Mouse (Mus musculus) megakaryocyte, adult 5-6 weeks (primary cell): ENCODE measurements around the gene Lemd1. TPM values are rescaled to one million over a fixed set of nuclear protein-coding genes. Genes with fewer than 3 reads are reported as not detected.
"Not testable (repeated sequence)": the region's sequence is repeated elsewhere in the genome, so short reads cannot be mapped to it uniquely, and the experiment has no call there.

Experiments used
- ATAC-seq: 2 replicates; pipeline ENCODE4 v1.8.0; 2016; ENCODE audit warnings: mild to moderate bottlenecking, inconsistent platforms; ENCODE audit not compliant: poor library complexity, severe bottlenecking
- total RNA-seq, 2 experiments: library from RNA; stranded (forward) in 1 of 2; stranded (reverse) in 1 of 2; fragments of 153-499, 151-499 nt in 1 of 2; fragments of 221-1000, 200-1000 nt in 1 of 2; gene quantifications; 2 replicates each; pipeline versions ENCODE4 v1.2.3 to v1.2.4; 2015 to 2017

Lemd1 gene
- total RNA-seq, 2 experiments from 2014 or later: not detected

DNA sequence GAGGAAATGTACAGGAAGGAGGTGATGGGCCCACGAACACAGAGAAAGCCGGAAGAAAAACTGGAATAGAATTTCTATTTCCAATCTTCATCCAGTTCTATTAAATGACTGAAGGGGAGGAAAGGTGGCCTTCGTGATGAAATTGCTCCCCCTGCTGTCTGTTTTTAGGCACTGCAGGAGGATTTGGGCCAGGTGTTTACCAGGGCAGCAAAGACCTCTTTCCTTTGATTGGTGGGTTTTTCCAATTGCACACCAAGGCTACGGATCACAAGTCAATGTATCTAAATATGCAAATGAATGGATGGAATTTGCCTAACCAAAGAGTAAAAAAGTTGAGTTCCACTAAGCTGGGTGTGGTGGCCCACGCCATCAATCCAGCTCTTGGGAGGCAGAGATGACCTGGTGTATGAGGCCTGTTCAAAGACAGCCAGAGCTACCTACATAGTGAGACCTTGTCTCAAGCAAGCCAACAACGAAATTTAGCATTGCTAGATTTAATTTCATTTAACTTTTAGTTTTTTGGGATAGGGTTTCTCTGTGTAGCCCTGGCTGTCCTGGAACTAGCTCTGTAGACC lies 46.4 kb downstream of the Lemd1 start:
- peak; percentile 54; the same call in 1 of the 2 replicates for ATAC-seq

- ATAC-seq: no peak
Measured at GRCm38 (mm10) chr1:132245010-132245409, 53.8 kb downstream of the Lemd1 start.

DNA sequence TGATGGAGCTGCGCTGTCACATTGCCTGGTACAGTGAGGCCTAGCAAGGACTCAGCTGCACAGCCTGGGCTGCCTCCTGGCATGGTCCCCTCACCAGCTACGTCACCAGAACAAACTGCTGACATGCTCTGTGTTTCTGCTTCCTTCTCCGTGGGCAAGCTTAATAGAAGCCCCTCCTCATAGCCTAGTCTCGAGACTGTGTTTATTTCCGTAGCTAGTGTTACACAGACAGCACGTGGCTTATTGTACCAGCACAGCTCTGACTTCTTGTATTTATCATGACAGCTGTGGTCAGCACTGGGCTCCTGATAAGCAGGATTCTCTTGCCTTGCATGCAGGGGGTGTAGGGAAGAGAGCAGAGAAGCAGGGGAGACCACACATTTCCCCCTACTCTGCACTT lies 54.9 kb downstream of the Lemd1 start:
- peak; percentile 21; the same call in 1 of the 2 replicates for ATAC-seq

- ATAC-seq: no peak
Measured at GRCm38 (mm10) chr1:132246641-132247040, 55.4 kb downstream of the Lemd1 start.

- ATAC-seq: no peak
Measured at GRCm38 (mm10) chr1:132254467-132254866, 63.2 kb downstream of the Lemd1 start.

DNA sequence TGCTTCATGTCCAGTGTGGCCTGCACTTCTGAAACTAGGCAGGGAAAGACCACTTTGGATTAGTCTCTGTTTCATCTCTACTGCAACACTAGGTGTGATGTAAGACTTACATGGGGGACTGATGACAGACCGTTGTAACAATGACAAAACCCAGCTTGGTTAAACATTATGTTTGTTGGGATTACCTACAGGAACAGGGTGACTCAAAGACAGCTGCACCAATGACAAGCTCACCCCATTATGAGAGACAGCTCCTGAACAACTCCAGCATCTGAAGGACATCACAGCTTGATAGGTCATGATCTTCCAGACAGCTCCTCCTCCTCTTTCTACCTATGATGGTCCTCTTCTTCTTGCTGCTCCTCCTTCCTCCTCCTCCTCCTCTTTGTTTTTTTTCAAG lies 69.1 kb downstream of the Lemd1 start:
- ATAC-seq: no peak

- ATAC-seq: no peak
Measured at GRCm38 (mm10) chr1:132261058-132261457, 69.8 kb downstream of the Lemd1 start.

DNA sequence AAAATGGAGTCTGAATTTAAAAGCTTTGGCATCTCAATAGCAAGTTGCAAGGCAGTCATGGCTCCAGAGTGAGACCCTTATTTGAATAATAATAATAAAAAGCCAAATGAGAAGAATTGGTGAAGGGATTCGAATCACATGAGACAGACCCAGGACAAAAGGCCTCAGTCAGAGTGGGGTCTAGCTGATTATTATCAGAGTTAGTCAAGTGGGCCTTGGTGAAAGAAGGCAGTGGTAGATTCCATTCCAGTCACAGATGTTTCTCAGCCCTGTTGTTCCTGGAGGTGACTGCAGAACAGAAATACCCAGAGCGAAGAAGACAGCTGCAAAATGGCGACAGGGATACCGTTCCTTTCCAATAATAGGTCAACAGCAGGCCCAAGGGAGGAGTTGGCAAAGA lies 72.4 kb downstream of the Lemd1 start:
- ATAC-seq: no peak

GRCm38 (mm10) chr1:132264577-132264976 lies 73.3 kb downstream of the Lemd1 start:
- no peak for ATAC-seq

GRCm38 (mm10) chr1:132265211-132265859 lies 74.1 kb downstream of the Lemd1 start:
- ATAC-seq: no peak

GRCm38 (mm10) chr1:132265936-132266335 lies 74.7 kb downstream of the Lemd1 start:
- ATAC-seq: no peak

DNA sequence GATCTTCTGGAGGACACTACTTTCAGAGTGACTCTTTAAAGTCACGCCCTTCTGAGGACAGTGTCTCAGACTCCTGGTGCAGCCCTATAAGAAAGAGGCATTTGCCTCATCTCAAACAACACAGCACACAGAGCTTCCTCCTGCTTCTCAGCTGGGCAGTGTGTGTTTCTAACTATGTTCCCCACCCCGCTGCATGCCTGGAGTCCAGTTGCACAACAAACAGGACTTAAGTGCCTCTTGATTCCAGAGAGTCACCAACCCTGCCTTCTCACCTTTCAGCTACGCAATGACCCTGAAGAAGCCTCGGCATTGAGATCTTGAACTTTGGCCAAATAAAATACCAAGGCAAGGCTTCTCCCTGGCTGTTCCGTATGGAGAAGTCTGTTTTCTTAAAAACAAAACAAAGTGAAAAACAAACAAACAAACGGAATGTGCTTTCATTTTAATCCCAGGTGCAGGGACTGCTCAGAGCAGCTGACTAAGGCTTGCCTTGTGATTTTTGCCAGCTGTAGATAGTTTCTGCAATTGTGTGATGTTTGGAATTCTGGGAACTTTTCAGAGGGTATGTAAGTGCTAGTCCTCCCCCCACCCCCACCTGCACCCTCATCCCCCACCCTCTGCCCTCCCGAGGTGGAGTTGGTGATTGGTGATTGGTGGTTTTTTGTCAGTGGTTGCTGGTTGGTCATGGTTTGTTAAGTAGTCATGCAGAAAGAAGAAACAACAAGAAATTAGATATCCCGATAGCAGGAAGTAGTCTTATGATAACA lies 75.7 kb downstream of the Lemd1 start:
- ATAC-seq: no peak

DNA sequence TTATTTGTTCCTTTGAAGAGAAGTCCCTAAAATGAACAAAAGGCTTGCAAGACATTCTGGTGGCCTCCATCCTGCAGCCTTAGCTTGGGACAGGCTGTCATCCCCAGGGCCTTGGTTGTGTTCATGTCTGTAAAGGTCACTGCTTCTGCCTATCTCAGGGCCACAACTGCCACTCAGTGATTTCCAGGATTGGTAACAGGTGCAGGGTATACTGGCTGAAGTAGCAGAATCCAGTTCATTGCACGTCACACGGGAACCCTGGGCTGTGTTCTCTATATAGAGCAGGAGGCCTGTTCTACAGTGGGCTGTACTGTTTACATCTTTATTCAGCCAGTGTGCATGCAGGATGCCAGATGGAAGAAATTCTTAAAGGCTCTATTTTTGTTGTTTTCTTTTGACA lies 76.7 kb downstream of the Lemd1 start:
- ATAC-seq: no peak

GRCm38 (mm10) chr1:132268418-132269060 lies 77.3 kb downstream of the Lemd1 start:
- ATAC-seq: no peak

GRCm38 (mm10) chr1:132271237-132271636 lies 80.0 kb downstream of the Lemd1 start:
- no peak for ATAC-seq

DNA sequence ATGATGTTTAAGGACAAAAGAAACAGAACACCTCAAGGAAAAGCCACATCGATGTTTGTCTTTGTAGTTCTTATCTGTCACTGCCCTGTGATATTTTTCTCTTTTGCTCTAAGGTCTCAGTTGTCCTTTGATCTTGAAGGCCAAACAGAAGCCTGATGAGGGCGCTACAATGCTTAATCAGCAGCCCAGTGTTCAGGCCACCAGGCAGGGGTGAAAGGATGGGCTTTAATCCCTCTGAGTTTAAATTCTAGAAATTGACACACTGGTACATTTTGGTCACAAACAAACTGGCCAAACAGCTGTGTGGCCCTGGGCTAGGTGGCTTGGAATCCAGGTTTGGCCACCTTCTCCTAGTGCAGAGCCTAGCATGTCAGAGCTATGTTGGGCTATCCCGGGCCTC lies 85.5 kb downstream of the Lemd1 start:
- no peak for ATAC-seq

GRCm38 (mm10) chr1:132277124-132277523 lies 85.9 kb downstream of the Lemd1 start:
- no peak for ATAC-seq

DNA sequence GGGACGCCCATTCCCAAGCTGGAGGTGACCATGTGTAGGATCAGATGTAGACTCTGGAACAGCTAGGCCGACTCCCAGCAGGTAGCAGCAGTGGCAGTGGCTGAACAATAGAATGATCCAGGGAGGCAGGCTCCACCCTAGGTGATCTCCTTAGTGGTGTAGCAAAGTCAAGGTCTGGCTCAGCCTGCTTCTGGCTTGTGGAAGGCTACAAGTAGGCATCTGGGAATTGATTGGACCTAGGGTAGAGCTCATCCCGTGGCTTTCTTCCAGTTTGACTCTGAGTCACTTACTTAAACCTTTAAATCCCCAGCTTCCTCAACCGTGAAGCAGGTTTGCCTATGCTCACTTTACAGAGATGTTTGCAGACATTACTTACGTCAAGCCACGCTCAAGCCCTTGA lies 89.4 kb downstream of the Lemd1 start:
- not testable (repeated sequence) for ATAC-seq

DNA sequence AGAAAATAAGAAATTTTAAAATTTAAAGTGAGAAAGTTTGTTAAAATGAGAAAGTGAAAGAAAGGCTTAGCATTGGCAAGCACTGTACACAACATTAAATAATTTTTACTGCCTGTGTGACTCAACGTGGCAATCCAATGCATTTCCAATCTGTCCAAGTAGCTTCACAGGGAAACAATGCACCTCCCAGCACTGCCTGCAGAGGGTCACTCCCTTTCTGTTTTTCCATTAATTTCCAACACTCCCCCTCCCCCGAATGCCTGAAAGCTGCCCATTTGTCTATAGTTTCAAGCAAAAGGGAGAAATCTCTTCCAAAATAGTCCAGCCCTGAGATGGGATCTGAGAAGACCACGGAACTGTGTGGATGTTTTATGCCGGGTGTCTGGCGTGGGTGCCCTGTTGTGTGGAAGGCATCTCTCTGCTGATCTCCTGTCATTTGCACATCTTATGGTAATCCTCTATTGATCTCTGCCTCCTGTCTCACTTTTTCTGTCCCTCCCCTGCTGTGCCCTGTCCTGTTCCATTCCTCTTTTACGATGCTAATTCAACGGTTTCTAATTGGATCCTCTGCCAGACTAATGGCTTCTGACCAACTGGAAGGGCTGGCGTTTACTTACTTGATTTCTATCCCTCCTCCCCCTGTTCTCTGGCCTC lies 90.4 kb downstream of the Lemd1 start:
- ATAC-seq: no peak

DNA sequence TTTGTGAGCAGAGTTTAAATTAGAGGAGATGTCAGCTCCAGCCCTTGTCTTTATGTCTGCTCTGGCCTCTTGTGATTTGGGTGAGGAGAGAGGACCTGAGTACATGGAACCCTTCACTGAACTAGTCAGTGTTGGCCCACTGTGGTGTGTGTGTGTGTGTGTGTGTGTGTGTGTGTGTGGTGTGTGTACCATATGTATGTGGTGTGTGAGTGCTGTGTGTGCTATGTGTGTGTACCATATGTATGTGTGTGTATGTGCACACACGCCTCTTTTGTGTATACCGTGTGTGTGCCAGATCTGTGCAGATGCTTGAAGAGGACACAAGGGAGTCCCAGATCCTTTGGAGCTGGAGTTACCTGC lies 90.9 kb downstream of the Lemd1 start:
- ATAC-seq: no peak

DNA sequence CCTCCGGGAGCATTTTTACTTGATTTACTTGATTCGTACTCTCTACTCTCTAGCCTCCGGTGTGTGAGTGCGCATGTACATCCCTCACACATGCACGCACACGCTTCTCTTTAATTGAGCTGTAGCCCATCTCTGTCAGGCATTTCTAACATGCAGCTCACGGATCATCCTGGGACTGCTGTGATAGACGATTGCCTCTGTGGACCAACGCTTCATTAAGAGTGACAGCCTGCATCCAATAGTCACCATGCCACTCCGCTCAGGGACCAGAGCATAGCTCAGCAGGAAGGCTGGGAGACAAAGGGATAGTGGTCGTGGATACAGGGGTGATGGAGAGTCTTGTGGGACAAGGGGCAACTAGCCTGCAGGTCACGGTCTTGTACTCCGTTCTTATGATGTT lies 91.8 kb downstream of the Lemd1 start:
- ATAC-seq: no peak
